Mouse (Mus musculus) liver, postnatal 0 days (tissue): Measurements from ENCODE around the gene Cd109.

ENCODE experiments used
- CTCF ChIP-seq: sonication (generic); IDR thresholded peaks from 2 replicates; pipeline ENCODE4 v1.5.1; 2016; ENCODE audit warnings: antibody characterized with exemption, low read depth
- EP300 ChIP-seq: IDR thresholded peaks from 2 replicates; pipeline ENCODE4 v1.6.1; 2016; ENCODE audit warnings: antibody characterized with exemption, low read depth, mild to moderate bottlenecking

DNA sequence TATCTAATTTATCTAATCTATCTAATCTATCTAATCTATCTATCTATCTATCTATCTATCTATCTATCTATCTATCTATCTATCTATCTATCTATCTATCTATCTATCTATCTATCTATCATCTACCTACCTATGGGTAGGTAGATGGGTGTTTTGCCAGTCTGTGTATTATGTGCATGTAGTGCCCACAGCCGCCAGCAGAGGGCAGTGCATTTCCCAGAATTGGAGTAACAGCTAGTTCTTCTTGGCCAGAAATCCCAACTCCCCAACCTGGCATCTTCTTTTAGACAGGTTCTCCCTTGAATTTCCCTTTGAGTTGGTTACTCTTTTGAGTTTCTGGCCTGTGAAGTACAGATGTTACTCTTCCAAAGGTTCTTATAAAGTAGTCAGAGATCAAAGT lies 85.3 kb downstream of the Cd109 start:
- peak; percentile 78 for TF ChIP-seq CTCF
- no peak for TF ChIP-seq EP300
